Mouse (Mus musculus) ES-Bruce4 (cell line): Measurements from ENCODE around the gene Cep104. TPM values are rescaled to one million over a fixed set of nuclear protein-coding genes. Genes with fewer than 3 reads are reported as not detected.

Experiments
- H3K27ac ChIP-seq: 2 replicates; pipeline ENCODE4 v1.5.1; 2012; ENCODE audit warnings: low read length, inconsistent platforms; ENCODE audit not compliant: insufficient read depth
- H3K27me3 ChIP-seq: 2 replicates; pipeline ENCODE4 v1.6.1; 2012; ENCODE audit warnings: mild to moderate bottlenecking, low read length, inconsistent platforms; ENCODE audit not compliant: control insufficient read depth, poor library complexity, insufficient read depth, severe bottlenecking
- H3K36me3 ChIP-seq: 2 replicates; pipeline ENCODE4 v1.6.1; 2012; ENCODE audit warnings: inconsistent platforms, mild to moderate bottlenecking, low read length, moderate library complexity; ENCODE audit not compliant: control insufficient read depth, poor library complexity, insufficient read depth, severe bottlenecking
- H3K4me1 ChIP-seq: one replicate; pipeline ENCODE4 v1.8.1; 2011; ENCODE audit warnings: low read length; ENCODE audit not compliant: control insufficient read depth, insufficient read depth
- H3K4me3 ChIP-seq: 2 replicates; pipeline ENCODE4 v1.5.1; 2011; ENCODE audit warnings: low read depth, mild to moderate bottlenecking, low read length
- H3K9ac ChIP-seq: 2 replicates; pipeline ENCODE4 v1.6.1; 2012; ENCODE audit warnings: low read depth, mild to moderate bottlenecking, inconsistent platforms; ENCODE audit not compliant: poor library complexity, severe bottlenecking
- H3K9me3 ChIP-seq: replicated peaks from 2 replicates; pipeline ENCODE4 v1.6.1; 2012; ENCODE audit warnings: mild to moderate bottlenecking, low read length, inconsistent platforms; ENCODE audit not compliant: control insufficient read depth, poor library complexity, insufficient read depth, severe bottlenecking
- CTCF ChIP-seq: IDR thresholded peaks from one replicate; pipeline ENCODE4 v1.8.1; 2011; ENCODE audit warnings: low read depth, low read length
- EP300 ChIP-seq: IDR thresholded peaks from 2 replicates; pipeline ENCODE4 v1.6.1; 2011; ENCODE audit warnings: low read depth, low read length; ENCODE audit not compliant: insufficient read depth
- POLR2A ChIP-seq: IDR thresholded peaks from one replicate; pipeline ENCODE4 v1.8.1; 2011; ENCODE audit warnings: low read length; ENCODE audit not compliant: insufficient read depth
- polyA plus RNA-seq: library from polyadenylated mRNA; stranded (reverse); fragments of >200 nt; gene quantifications from 2 replicates; pipeline ENCODE4 v1.2.4, GENCODE M21; 2011; ENCODE audit warnings: low read depth; ENCODE audit not compliant: missing spikeins, insufficient read depth, insufficient read length

Gene Cep104
- polyA plus RNA-seq, 1 experiment: 17.6 TPM

DNA sequence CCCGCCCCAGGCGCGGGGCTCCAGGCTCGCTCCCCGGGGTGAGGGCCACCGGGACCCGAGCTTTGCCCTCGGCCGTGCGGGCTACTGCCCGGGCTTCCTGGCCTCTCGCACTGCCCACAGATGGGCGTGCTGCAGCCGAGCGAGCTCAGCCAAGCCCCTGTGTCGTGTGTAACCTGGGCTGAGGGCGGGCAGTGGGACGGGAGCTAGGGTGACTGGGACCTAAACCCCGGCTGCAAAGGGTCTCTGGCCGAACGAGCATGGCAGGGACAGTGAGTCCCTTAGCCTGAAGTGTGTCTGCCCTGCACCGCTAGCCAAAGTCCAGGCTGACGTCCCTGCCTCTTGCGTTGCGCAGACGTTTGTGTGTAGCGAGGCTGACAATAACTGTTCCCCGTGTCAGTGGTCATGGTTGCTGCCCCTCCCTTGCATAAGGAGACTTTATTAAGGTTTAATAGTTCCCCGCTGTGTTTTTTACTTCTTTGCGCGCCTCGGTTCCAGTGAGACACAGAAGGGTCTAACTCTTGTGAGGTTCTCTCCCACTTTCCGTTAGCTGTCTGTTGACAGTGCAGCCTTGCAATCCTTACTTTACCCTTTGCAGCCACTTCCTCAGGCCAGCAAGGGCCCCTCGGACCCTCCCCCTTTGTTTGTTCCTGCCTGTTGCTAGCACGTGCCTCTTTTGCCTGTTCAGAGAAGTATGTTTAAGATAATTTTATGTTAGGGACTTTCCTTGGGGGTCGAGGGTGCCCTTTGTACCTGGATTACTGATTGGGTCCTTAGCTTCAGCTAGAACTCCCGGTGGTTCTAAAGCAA lies 17.3 kb upstream of the Cep104 start:
- Histone ChIP-seq H3K27me3 (no peaks in the 10 kb centered on the region), H3K9me3 (no peaks in the 10 kb centered on the region), H3K9ac (peak overlapping the region; percentile 82), H3K36me3 (peaks cover 14% of the 10 kb centered on the region), H3K27ac (no peak overlapping the region), H3K4me1 (no peaks in the 10 kb centered on the region), H3K4me3 (peak overlapping the region; percentile 98)
- TF ChIP-seq POLR2A (no peak), CTCF (no peak), EP300 (no peak)

DNA sequence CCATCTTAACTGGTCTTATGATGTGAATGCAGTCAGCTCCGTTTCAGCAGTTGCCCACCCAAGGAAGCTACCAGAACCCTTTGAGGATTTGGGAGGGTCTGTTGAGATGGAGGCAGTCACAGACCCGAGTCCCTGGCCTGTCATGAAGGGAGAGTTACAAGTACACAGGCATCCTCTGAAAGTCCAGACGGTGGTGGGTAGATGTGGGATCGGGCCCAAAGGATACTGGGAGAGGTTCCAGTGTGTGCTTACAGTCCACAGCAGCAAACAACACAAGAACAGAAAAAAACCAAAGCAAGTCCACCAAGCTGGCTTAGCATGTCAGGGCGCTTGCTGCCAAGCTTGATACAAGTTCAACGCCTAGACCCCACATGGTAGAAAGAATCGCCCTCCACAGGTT lies 12.4 kb upstream of the Cep104 start:
- no peaks in the 10 kb centered on the region for H3K9me3 ChIP-seq
- no peaks in the 10 kb centered on the region for H3K4me1 ChIP-seq
- TF ChIP-seq EP300: no peak
- no peak for TF ChIP-seq POLR2A
- TF ChIP-seq CTCF: no peak
- no peak overlapping the region for H3K27ac ChIP-seq
- H3K4me3 ChIP-seq: no peak overlapping the region
- no peaks in the 10 kb centered on the region for H3K27me3 ChIP-seq
- peaks cover 14% of the 10 kb centered on the region for H3K36me3 ChIP-seq
- H3K9ac ChIP-seq: no peak overlapping the region

- Histone ChIP-seq H3K4me3 (no peak overlapping the region), H3K9me3 (no peaks in the 10 kb centered on the region), H3K9ac (no peak overlapping the region), H3K4me1 (no peaks in the 10 kb centered on the region), H3K27ac (no peak overlapping the region), H3K27me3 (no peaks in the 10 kb centered on the region), H3K36me3 (peaks cover 6% of the 10 kb centered on the region; the same call in 1 of the 2 replicates)
- TF ChIP-seq CTCF (no peak), POLR2A (no peak), EP300 (no peak)
Observed at GRCm38 (mm10) chr4:153966651-153967050, 8.3 kb upstream of the Cep104 start.

DNA sequence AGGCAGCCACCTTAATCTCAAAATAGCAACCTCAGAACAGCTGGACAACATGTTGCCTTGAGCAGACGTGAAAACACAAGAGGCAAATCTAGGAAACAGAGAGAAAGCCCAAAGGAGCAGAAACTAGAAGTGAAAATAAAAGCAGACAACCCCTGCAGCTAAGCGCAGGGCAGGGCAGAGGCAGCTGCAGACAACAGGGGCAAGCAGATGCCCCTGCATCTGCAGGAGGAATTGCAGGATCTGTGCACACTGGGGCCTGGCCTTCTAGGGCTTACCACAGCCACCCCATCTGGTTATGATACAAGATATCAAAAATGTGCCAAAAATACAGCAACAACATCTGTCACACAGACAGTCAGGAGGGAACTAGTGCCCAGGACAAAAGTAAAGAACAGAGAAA lies 7.4 kb upstream of the Cep104 start:
- no peak overlapping the region for H3K9ac ChIP-seq
- H3K4me3 ChIP-seq: no peak overlapping the region
- H3K27ac ChIP-seq: no peak overlapping the region
- no peaks in the 10 kb centered on the region for H3K27me3 ChIP-seq
- TF ChIP-seq CTCF (no peak), POLR2A (no peak), EP300 (no peak)
- no peaks in the 10 kb centered on the region for H3K4me1 ChIP-seq
- H3K9me3 ChIP-seq: no peaks in the 10 kb centered on the region
- H3K36me3 ChIP-seq: no peaks in the 10 kb centered on the region

DNA sequence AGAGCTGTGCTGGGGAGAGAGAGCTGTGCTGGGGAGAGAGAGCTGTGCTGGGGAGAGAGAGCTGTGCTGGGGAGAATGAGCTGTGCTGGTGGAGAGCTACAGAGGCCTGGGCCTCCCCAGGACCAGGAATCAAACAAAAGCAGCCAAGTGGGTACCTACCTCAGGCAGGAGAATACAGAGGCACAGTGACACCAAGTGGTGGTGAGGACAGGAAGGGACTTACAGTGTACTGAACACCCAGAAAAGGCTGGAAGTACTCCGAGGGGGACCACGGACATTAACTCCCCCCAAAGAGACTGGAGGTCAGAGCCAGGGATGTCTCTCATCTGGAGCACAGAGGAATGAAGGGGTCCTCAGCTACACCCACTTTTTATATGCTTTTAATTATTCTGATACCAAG lies 6.9 kb upstream of the Cep104 start:
- H3K9ac ChIP-seq: no peak overlapping the region
- no peak overlapping the region for H3K27ac ChIP-seq
- no peak for TF ChIP-seq POLR2A
- no peak for TF ChIP-seq EP300
- no peak for TF ChIP-seq CTCF
- H3K4me3 ChIP-seq: no peak overlapping the region
- H3K9me3 ChIP-seq: no peaks in the 10 kb centered on the region
- no peaks in the 10 kb centered on the region for H3K4me1 ChIP-seq
- H3K36me3 ChIP-seq: no peaks in the 10 kb centered on the region
- no peaks in the 10 kb centered on the region for H3K27me3 ChIP-seq

GRCm38 (mm10) chr4:153975292-153975662 lies 283 bp downstream of the Cep104 start:
- Histone ChIP-seq H3K27ac (no peak overlapping the region), H3K4me1 (no peaks in the 10 kb centered on the region), H3K27me3 (no peaks in the 10 kb centered on the region), H3K9me3 (no peaks in the 10 kb centered on the region), H3K9ac (peak overlapping the region; percentile 33), H3K4me3 (peak overlapping the region; percentile 70), H3K36me3 (no peaks in the 10 kb centered on the region)
- TF ChIP-seq CTCF (no peak), EP300 (no peak), POLR2A (no peak)
